Mouse (Mus musculus) MEL (cell line): ENCODE data around the gene Hist1h3i. TPM values are rescaled to one million over a fixed set of nuclear protein-coding genes. Genes with fewer than 3 reads are reported as not detected.

ENCODE experiments used
- DNase-seq: peaks from one replicate; pipeline ENCODE4 v3.0.0; 2011; ENCODE audit warnings: low read depth, low spot score
- H3K27ac ChIP-seq: 2 replicates; pipeline ENCODE4 v1.5.1; 2012; ENCODE audit warnings: low read depth, mild to moderate bottlenecking, control low read depth, low read length, moderate library complexity; ENCODE audit not compliant: control insufficient read depth
- H3K27me3 ChIP-seq, 2 experiments: fragments of 150-350 bp in 1 of 2; sonication (generic) in 1 of 2; 2 replicates each; pipeline ENCODE4 v1.6.1; 2012; ENCODE audit warnings: low read length in 2 of 2, mild to moderate bottlenecking in 2 of 2, improper control_type of control experiment in 1 of 2, moderate library complexity in 1 of 2; ENCODE audit not compliant: insufficient read depth in 2 of 2, control insufficient read depth in 1 of 2
- H3K36me3 ChIP-seq, 2 experiments: 2 replicates each; pipeline ENCODE4 v1.6.1; 2012 to 2014; ENCODE audit warnings: low read length in 2 of 2, improper control_type of control experiment in 1 of 2, inconsistent platforms in 1 of 2, mild to moderate bottlenecking in 1 of 2; ENCODE audit not compliant: insufficient read depth in 2 of 2, control insufficient read depth in 1 of 2
- H3K4me1 ChIP-seq, 2 experiments: fragments of 150-350 bp in 1 of 2; sonication (generic) in 1 of 2; 2 replicates each; pipeline ENCODE4 v1.6.1; 2012; ENCODE audit warnings: low read length in 2 of 2, improper control_type of control experiment in 1 of 2, mild to moderate bottlenecking in 1 of 2; ENCODE audit not compliant: insufficient read depth in 2 of 2, control insufficient read depth in 1 of 2
- H3K4me3 ChIP-seq, 2 experiments: fragments of 150-350 bp in 1 of 2; sonication (generic) in 1 of 2; 2 replicates each; pipeline ENCODE4 v1.5.1; 2012; ENCODE audit warnings: low read depth in 2 of 2, low read length in 2 of 2, mild to moderate bottlenecking in 2 of 2, moderate library complexity in 2 of 2, control low read depth in 1 of 2, improper control_type of control experiment in 1 of 2; ENCODE audit not compliant: control insufficient read depth in 1 of 2, insufficient read depth in 1 of 2
- H3K79me2 ChIP-seq: 2 replicates; pipeline ENCODE4 v1.6.1; 2012; ENCODE audit warnings: mild to moderate bottlenecking, low read length, moderate library complexity; ENCODE audit not compliant: control insufficient read depth, poor library complexity, insufficient read depth
- H3K9ac ChIP-seq: 2 replicates; pipeline ENCODE4 v1.6.1; 2012; ENCODE audit warnings: low read depth, mild to moderate bottlenecking, control low read depth, low read length, moderate library complexity; ENCODE audit not compliant: control insufficient read depth, poor library complexity, severe bottlenecking
- H3K9me3 ChIP-seq: fragments of 150-350 bp; sonication (generic); replicated peaks from 2 replicates; pipeline ENCODE4 v1.6.1; 2012; ENCODE audit warnings: mild to moderate bottlenecking, low read length, improper control_type of control experiment, moderate library complexity; ENCODE audit not compliant: insufficient read depth
- BHLHE40 ChIP-seq: IDR thresholded peaks from 2 replicates; pipeline ENCODE4 v1.6.1; 2012; ENCODE audit warnings: low read depth, mild to moderate bottlenecking, inconsistent platforms, low read length, improper control_type of control experiment, borderline replicate concordance
- EP300 ChIP-seq, 2 experiments: IDR thresholded peaks; 2 replicates each; pipeline ENCODE4 v1.6.1; 2011; ENCODE audit warnings: improper control_type of control experiment in 2 of 2, low read length in 2 of 2, low read depth in 1 of 2, mild to moderate bottlenecking in 1 of 2
- GATA1 ChIP-seq: IDR thresholded peaks from 2 replicates; pipeline ENCODE4 v1.6.1; 2011; ENCODE audit warnings: low read depth, low read length, improper control_type of control experiment
- HCFC1 ChIP-seq: IDR thresholded peaks from 2 replicates; pipeline ENCODE4 v1.6.1; 2012; ENCODE audit warnings: low read depth, mild to moderate bottlenecking, inconsistent platforms, low read length, improper control_type of control experiment, moderate library complexity
- MAZ ChIP-seq: IDR thresholded peaks from 2 replicates; pipeline ENCODE4 v1.6.1; 2012; ENCODE audit warnings: low read depth, mild to moderate bottlenecking, inconsistent platforms, low read length, improper control_type of control experiment
- MEF2A ChIP-seq: IDR thresholded peaks from 2 replicates; pipeline ENCODE4 v1.6.1; 2014; ENCODE audit warnings: low read depth, mild to moderate bottlenecking, inconsistent platforms, low read length, improper control_type of control experiment; ENCODE audit not compliant: poor library complexity, insufficient replicate concordance, severe bottlenecking; ENCODE audit errors: extremely low read depth
- MXI1 ChIP-seq: IDR thresholded peaks from 2 replicates; pipeline ENCODE4 v1.6.1; 2011; ENCODE audit warnings: mild to moderate bottlenecking, low read depth, low read length, improper control_type of control experiment
- MYB ChIP-seq: IDR thresholded peaks from 2 replicates; pipeline ENCODE4 v1.6.1; 2011; ENCODE audit warnings: mild to moderate bottlenecking, low read depth, low read length, improper control_type of control experiment
- NELFE ChIP-seq: IDR thresholded peaks from 2 replicates; pipeline ENCODE4 v1.6.1; 2011; ENCODE audit warnings: low read depth, low read length, improper control_type of control experiment
- NRF1 ChIP-seq: IDR thresholded peaks from 2 replicates; pipeline ENCODE4 v1.6.1; 2014; ENCODE audit warnings: low read depth, mild to moderate bottlenecking, inconsistent platforms, low read length, improper control_type of control experiment, moderate library complexity; ENCODE audit not compliant: poor library complexity, insufficient read depth, severe bottlenecking
- POLR2A ChIP-seq, 2 experiments: IDR thresholded peaks; 2 replicates each; pipeline ENCODE4 v1.6.1; 2011 to 2012; ENCODE audit warnings: low read length in 2 of 2, mild to moderate bottlenecking in 2 of 2, control low read depth in 1 of 2, improper control_type of control experiment in 1 of 2, low read depth in 1 of 2, moderate library complexity in 1 of 2; ENCODE audit not compliant: control insufficient read depth in 1 of 2, insufficient read depth in 1 of 2, poor library complexity in 1 of 2
- POLR2AphosphoS5 ChIP-seq: IDR thresholded peaks from 2 replicates; pipeline ENCODE4 v1.6.1; 2012; ENCODE audit warnings: low read depth, borderline replicate concordance, mild to moderate bottlenecking, inconsistent platforms, low read length, moderate library complexity, mixed read lengths
- RCOR1 ChIP-seq: IDR thresholded peaks from 2 replicates; pipeline ENCODE4 v1.6.1; 2012; ENCODE audit warnings: low read depth, mild to moderate bottlenecking, inconsistent platforms, low read length, improper control_type of control experiment
- SIN3A ChIP-seq: IDR thresholded peaks from 2 replicates; pipeline ENCODE4 v1.6.1; 2012; ENCODE audit warnings: low read length, improper control_type of control experiment, inconsistent platforms
- TBP ChIP-seq: IDR thresholded peaks from 2 replicates; pipeline ENCODE4 v1.8.0; 2011; ENCODE audit warnings: low read depth, low read length, improper control_type of control experiment
- USF2 ChIP-seq, 2 experiments: IDR thresholded peaks; 2 replicates each; pipeline ENCODE4 v1.6.1; 2011 to 2012; ENCODE audit warnings: improper control_type of control experiment in 2 of 2, low read length in 2 of 2, borderline replicate concordance in 1 of 2, inconsistent platforms in 1 of 2, low read depth in 1 of 2, mild to moderate bottlenecking in 1 of 2; ENCODE audit not compliant: insufficient read depth in 1 of 2
- ZC3H11A ChIP-seq: IDR thresholded peaks from 2 replicates; pipeline ENCODE4 v1.6.1; 2012; ENCODE audit warnings: low read depth, mild to moderate bottlenecking, inconsistent platforms, low read length, improper control_type of control experiment
- ZNF384 ChIP-seq: IDR thresholded peaks from 2 replicates; pipeline ENCODE4 v1.6.1; 2012; ENCODE audit warnings: low read depth, mild to moderate bottlenecking, inconsistent platforms, low read length, improper control_type of control experiment
- polyA plus RNA-seq, 2 experiments: library from polyadenylated mRNA; stranded (reverse) in 1 of 2; unstranded in 1 of 2; fragments of >175 nt in 1 of 2; fragments of >200 nt in 1 of 2; gene quantifications; 2 replicates each; pipeline versions ENCODE4 v1.2.1 to v1.2.4; 2012; ENCODE audit warnings: low replicate concordance in 2 of 2, low read depth in 1 of 2; ENCODE audit not compliant: insufficient read length in 2 of 2, insufficient read depth in 1 of 2, missing spikeins in 1 of 2
- total RNA-seq: library from RNA; depleted of rRNA; stranded (reverse); fragments of 300-350 nt; gene quantifications from 2 replicates; pipeline ENCODE4 v1.2.3, GENCODE M21; 2012

The Hist1h3i gene
- total and polyA plus RNA-seq, 3 experiments = 18.1 to 1,321 TPM; not detected in 1

- H3K9ac ChIP-seq = peak overlapping the region; percentile 11
- peak; percentile 60 for DNase-seq
- no peak overlapping the region for H3K4me3 ChIP-seq
- no peaks in the 10 kb centered on the region for H3K27me3 ChIP-seq
- H3K79me2 ChIP-seq = no peaks in the 10 kb centered on the region
- H3K4me1 ChIP-seq = peaks cover 4 to 9% of the 10 kb centered on the region in 2 experiments
- TF ChIP-seq MEF2A (no peak), MXI1 (no peak), BHLHE40 (no peak), ZNF384 (no peak), TBP (no peak), USF2 (IDR thresholded peaks at IDR 0.05; ENCODE audit: borderline replicate concordance in 1 of 2, insufficient read depth in 1 of 2, low read depth in 1 of 2, low read length in 2 of 2) (no peak), MYB (no peak), SIN3A (no peak), POLR2A (IDR thresholded peaks at IDR 0.05; ENCODE audit: control insufficient read depth in 1 of 2, insufficient read depth in 1 of 2, low read depth in 1 of 2, low read length in 2 of 2, poor library complexity in 1 of 2) (no peak), RCOR1 (no peak), NELFE (no peak), EP300 (IDR thresholded peaks at IDR 0.05; ENCODE audit: low read depth in 1 of 2, low read length in 2 of 2) (no peak), GATA1 (no peak), NRF1 (no peak), ZC3H11A (no peak), HCFC1 (no peak), MAZ (no peak)
- TF ChIP-seq, all 39 proteins: peak for 0
- 0 out of 2 replicates have a peak overlapping the region, but pooled peaks have one; percentile 5 for H3K27ac ChIP-seq
- H3K36me3 ChIP-seq = peaks cover 0 to 28% of the 10 kb centered on the region in 2 experiments; a peak in 2 of 4 replicates
- no peaks in the 10 kb centered on the region for H3K9me3 ChIP-seq
These were observed 6.8 kb upstream of the Hist1h3i start for GRCm38 (mm10) chr13:21789925-21790324.

- Histone ChIP-seq H3K9ac (peak overlapping the region; percentile 49), H3K79me2 (no peaks in the 10 kb centered on the region), H3K27me3 (no peaks in the 10 kb centered on the region), H3K9me3 (no peaks in the 10 kb centered on the region), H3K4me3 (peak overlapping the region; percentile 8 to 31), H3K27ac (peak overlapping the region; percentile 80), H3K4me1 (peaks cover 4 to 9% of the 10 kb centered on the region in 2 experiments), H3K36me3 (peaks cover 0 to 37% of the 10 kb centered on the region in 2 experiments; a peak in 2 of 4 replicates)
- TF ChIP-seq POLR2AphosphoS5 (peak; percentile 77; the same call in 1 of the 2 replicates), SIN3A (no peak)
- DNase-seq = peak; percentile 89
These were observed 4.8 kb upstream of the Hist1h3i start for GRCm38 (mm10) chr13:21787760-21788593.
